Mouse (Mus musculus) hindbrain, postnatal 0 days (tissue): ENCODE results near the gene Scarf1. TPM values are rescaled to one million over a fixed set of nuclear protein-coding genes. Genes with fewer than 3 reads are reported as not detected.

Experiments
- ATAC-seq: fragments of 200-750 bp; cut with Nextera tagmentation; 2 replicates; pipeline ENCODE4 v1.8.0; 2017; ENCODE audit warnings: mild to moderate bottlenecking, moderate TSS enrichment, moderate library complexity
- DNase-seq: peaks from one replicate; pipeline ENCODE4 v3.0.0-alpha.2; 2015; ENCODE audit warnings: low spot score
- H3K27ac ChIP-seq: fragments of 300-500 bp; sonication (generic); 2 replicates; pipeline ENCODE4 v1.5.1; 2014; ENCODE audit warnings: mild to moderate bottlenecking
- H3K27me3 ChIP-seq: fragments of 300-500 bp; sonication (generic); 2 replicates; pipeline ENCODE4 v1.6.1; 2014; ENCODE audit warnings: low read length, mixed read lengths; ENCODE audit not compliant: insufficient read depth
- H3K36me3 ChIP-seq: fragments of 300-500 bp; sonication (generic); 2 replicates; pipeline ENCODE4 v1.6.1; 2014; ENCODE audit warnings: low read length, mixed read lengths; ENCODE audit not compliant: insufficient read depth
- H3K4me1 ChIP-seq: fragments of 300-500 bp; sonication (generic); 2 replicates; pipeline ENCODE4 v1.6.1; 2014; ENCODE audit warnings: antibody characterized with exemption, low read length, mixed read lengths; ENCODE audit not compliant: insufficient read depth
- H3K4me2 ChIP-seq: fragments of 300-500 bp; sonication (generic); 2 replicates; pipeline ENCODE4 v1.6.1; 2014; ENCODE audit warnings: low read depth, mild to moderate bottlenecking, low read length, moderate library complexity, mixed read lengths
- H3K4me3 ChIP-seq: fragments of 300-500 bp; sonication (generic); 2 replicates; pipeline ENCODE4 v1.5.1; 2014; ENCODE audit warnings: low read length
- H3K9ac ChIP-seq: fragments of 300-500 bp; sonication (generic); replicated peaks from 2 replicates; pipeline ENCODE4 v1.6.1; 2014; ENCODE audit warnings: mild to moderate bottlenecking, low read length, moderate library complexity, mixed read lengths
- H3K9me3 ChIP-seq: fragments of 300-500 bp; sonication (generic); 2 replicates; pipeline ENCODE4 v1.6.1; 2016; ENCODE audit warnings: low read length, mixed read lengths
- CTCF ChIP-seq: IDR thresholded peaks from 2 replicates; pipeline ENCODE4 v1.5.1; 2016; ENCODE audit warnings: antibody characterized with exemption, control low read depth, low read depth
- WGBS: fragments of 180-500 bp; shearing (Covaris S2); extraction: QIAGEN DNeasy Blood & Tissue Kit; methylation state at CpG from one replicate; pipeline ENCODE4 v1.1.7; 2014; 5-methylcytosine and 5-hydroxymethylcytosine counted together
- polyA plus RNA-seq: library from polyadenylated mRNA; unstranded; fragments of >200 nt; fragmentation: Nextera tagmentation; extraction: Ambion mirVana; gene quantifications from 2 replicates; pipeline ENCODE4 v1.2.1, GENCODE M21; 2015
- total RNA-seq: library from RNA; depleted of rRNA; stranded (reverse); fragments of >200 nt; gene quantifications from 2 replicates; pipeline ENCODE4 v1.2.3, GENCODE M21; 2014

Scarf1 gene
- total and polyA plus RNA-seq, 2 experiments from 2014 or later: 3.3 to 3.6 TPM

GRCm38 (mm10) chr11:75486601-75487285 is 26.6 kb upstream of the Scarf1 start, which contains the start of gene Prpf8:
TSS of gene Prpf8 (plus strand) at chr11:75486816.
- no peaks in the 10 kb centered on the region for H3K9me3 ChIP-seq
- DNase-seq (peak; percentile 98), ATAC-seq (peak; percentile 100)
- under 1% methylated on average over 51 of the region's 52 CpGs for WGBS
- H3K9ac ChIP-seq: peak within 1 kb of the TSS; percentile 93
- TF ChIP-seq CTCF: no peak
- no peaks in the 10 kb centered on the region for H3K27me3 ChIP-seq
- H3K4me3 ChIP-seq: peak within 1 kb of the TSS; percentile 93
- H3K36me3 ChIP-seq: peaks cover 25% of the 10 kb centered on the region
- H3K4me2 ChIP-seq: peak within 1 kb of the TSS; percentile 96
- peak within 1 kb of the TSS; percentile 81 for H3K27ac ChIP-seq
- peaks cover 8% of the 10 kb centered on the region for H3K4me1 ChIP-seq

GRCm38 (mm10) chr11:75487496-75487895 is 25.8 kb upstream of the Scarf1 start:
- peak overlapping the region; percentile 96 for H3K4me2 ChIP-seq
- ATAC-seq (no peak), DNase-seq (no peak)
- TF ChIP-seq CTCF: no peak
- H3K9ac ChIP-seq: peak overlapping the region; percentile 93
- H3K27me3 ChIP-seq: no peaks in the 10 kb centered on the region
- peak overlapping the region; percentile 93 for H3K4me3 ChIP-seq
- peaks cover 33% of the 10 kb centered on the region for H3K36me3 ChIP-seq
- H3K27ac ChIP-seq: peak overlapping the region; percentile 81; the same call in 1 of the 2 replicates
- peaks cover 8% of the 10 kb centered on the region for H3K4me1 ChIP-seq
- H3K9me3 ChIP-seq: no peaks in the 10 kb centered on the region
- 44% methylated on average over 6 of the region's 6 CpGs for WGBS

- Histone ChIP-seq H3K4me2 (no peak overlapping the region), H3K27ac (no peak overlapping the region), H3K4me1 (no peaks in the 10 kb centered on the region), H3K9me3 (no peaks in the 10 kb centered on the region), H3K9ac (no peak overlapping the region), H3K27me3 (no peaks in the 10 kb centered on the region), H3K36me3 (peaks cover 98% of the 10 kb centered on the region), H3K4me3 (no peak overlapping the region)
- 96% methylated on average over 10 of the region's 10 CpGs for WGBS
- ATAC-seq (no peak), DNase-seq (no peak)
- no peak for TF ChIP-seq CTCF
Observed at GRCm38 (mm10) chr11:75494296-75495049, 18.9 kb upstream of the Scarf1 start.

DNA sequence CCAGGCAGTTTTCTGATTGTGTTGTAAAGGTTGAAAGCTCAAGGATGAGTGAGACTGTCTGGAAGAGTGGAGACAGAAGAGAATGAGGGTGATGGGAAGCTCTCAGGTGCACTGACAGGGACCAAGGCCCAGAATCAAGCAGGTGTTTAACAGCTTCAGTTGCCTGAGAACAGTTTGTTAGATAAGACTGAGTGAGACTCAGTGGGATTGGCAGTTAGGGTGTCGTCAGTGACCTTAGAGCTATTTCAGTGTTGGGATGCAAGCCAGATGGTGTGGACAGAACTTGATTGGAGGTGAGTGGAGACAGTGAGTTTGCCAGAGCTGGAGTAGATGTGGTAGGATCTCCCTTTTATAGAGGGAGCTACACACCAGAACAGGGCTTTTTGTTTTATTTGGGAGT is 15.2 kb upstream of the Scarf1 start:
- TF ChIP-seq CTCF: no peak
- WGBS: 81% methylated on average over 1 of the region's 1 CpGs
- no peaks in the 10 kb centered on the region for H3K27me3 ChIP-seq
- no peaks in the 10 kb centered on the region for H3K4me1 ChIP-seq
- ATAC-seq: no peak
- H3K36me3 ChIP-seq: peaks cover 98% of the 10 kb centered on the region
- no peak overlapping the region for H3K27ac ChIP-seq
- H3K4me2 ChIP-seq: no peak overlapping the region
- no peaks in the 10 kb centered on the region for H3K9me3 ChIP-seq
- H3K9ac ChIP-seq: no peak overlapping the region
- no peak overlapping the region for H3K4me3 ChIP-seq
- no peak for DNase-seq

DNA sequence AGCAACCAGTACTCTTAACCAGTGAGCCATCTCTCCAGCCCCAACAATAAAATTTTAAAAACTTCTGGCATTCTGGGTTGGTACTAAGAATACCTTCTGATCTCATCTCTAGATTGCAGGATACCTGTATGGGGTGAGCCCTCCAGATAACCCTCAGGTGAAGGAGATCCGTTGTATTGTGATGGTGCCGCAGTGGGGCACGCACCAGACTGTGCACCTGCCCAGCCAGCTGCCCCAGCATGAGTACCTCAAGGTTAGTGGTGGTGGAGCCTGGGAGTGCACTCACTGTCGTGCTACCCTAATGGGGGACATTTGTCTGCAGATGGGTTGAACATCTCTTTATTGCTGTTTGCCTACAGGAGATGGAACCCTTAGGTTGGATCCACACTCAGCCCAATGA is 5.2 kb upstream of the Scarf1 start:
- TF ChIP-seq CTCF: no peak
- H3K4me3 ChIP-seq: no peak overlapping the region
- ATAC-seq: no peak
- DNase-seq: no peak
- H3K27ac ChIP-seq: no peak overlapping the region
- no peaks in the 10 kb centered on the region for H3K27me3 ChIP-seq
- peaks cover 9% of the 10 kb centered on the region for H3K4me1 ChIP-seq
- H3K36me3 ChIP-seq: peaks cover 59% of the 10 kb centered on the region
- H3K4me2 ChIP-seq: no peak overlapping the region
- 92% methylated on average over 4 of the region's 4 CpGs for WGBS
- H3K9ac ChIP-seq: no peak overlapping the region
- H3K9me3 ChIP-seq: no peaks in the 10 kb centered on the region

GRCm38 (mm10) chr11:75508904-75509303 is 4.4 kb upstream of the Scarf1 start:
- Histone ChIP-seq H3K27me3 (no peaks in the 10 kb centered on the region), H3K36me3 (peaks cover 55% of the 10 kb centered on the region), H3K27ac (no peak overlapping the region), H3K9ac (no peak overlapping the region), H3K4me3 (no peak overlapping the region), H3K9me3 (no peaks in the 10 kb centered on the region), H3K4me2 (no peak overlapping the region), H3K4me1 (peaks cover 9% of the 10 kb centered on the region)
- ATAC-seq: no peak
- no peak for DNase-seq
- 84% methylated on average over 8 of the region's 8 CpGs for WGBS
- no peak for TF ChIP-seq CTCF
